Mouse (Mus musculus): ENCODE results near the gene Clstn3. TPM values are rescaled to one million over a fixed set of nuclear protein-coding genes. Genes with fewer than 3 reads are reported as not detected.

Gene Clstn3
- polyA plus RNA-seq, 1 experiment from 2014 or later, result 1.2 TPM

GRCm38 (mm10) chr6:124448186-124448852 is 16.3 kb downstream of the Clstn3 start:
- Histone ChIP-seq H3K4me1 (replicated peaks; ENCODE audit: control insufficient read depth, insufficient read depth) (no peaks in the 10 kb centered on the region), H3K9me3 (ENCODE audit: control insufficient read depth, low read length) (no peaks in the 10 kb centered on the region), H3K27me3 (ENCODE audit: control insufficient read depth, insufficient read depth, low read length) (no peaks in the 10 kb centered on the region), H3K27ac (replicated peaks) (no peak overlapping the region), H3K9ac (ENCODE audit: low read length) (no peak overlapping the region), H3K36me3 (ENCODE audit: control insufficient read depth, insufficient read depth, low read length) (no peaks in the 10 kb centered on the region), H3K4me3 (ENCODE audit: low read depth, low read length) (no peak overlapping the region), H3K4me2 (replicated peaks; ENCODE audit: low read depth) (no peak overlapping the region)
- WGBS, result 70% methylated on average over 10 of the region's 10 CpGs
- ATAC-seq (ENCODE audit: low FRiP score, low TSS enrichment) (no peak; the same call in 1 of the 2 replicates), DNase-seq (ENCODE audit: low spot score) (no peak)
- no peak for TF ChIP-seq EP300 (optimal IDR thresholded peaks at IDR 0.05)
- peak; percentile 59 for TF ChIP-seq CTCF (IDR thresholded peaks at IDR 0.05; ENCODE audit: low read depth)

GRCm38 (mm10) chr6:124447356-124447755 is 17.2 kb downstream of the Clstn3 start:
- TF ChIP-seq CTCF (IDR thresholded peaks at IDR 0.05; ENCODE audit: low read depth) (no peak), EP300 (optimal IDR thresholded peaks at IDR 0.05) (no peak)
- ATAC-seq (ENCODE audit: low FRiP score, low TSS enrichment) (no peak), DNase-seq (ENCODE audit: low spot score) (no peak)
- H3K27ac ChIP-seq (replicated peaks), result no peak overlapping the region
- no peak overlapping the region for H3K4me3 ChIP-seq (ENCODE audit: low read depth, low read length)
- H3K36me3 ChIP-seq (ENCODE audit: control insufficient read depth, insufficient read depth, low read length), result no peaks in the 10 kb centered on the region
- no peak overlapping the region for H3K9ac ChIP-seq (ENCODE audit: low read length)
- 64% methylated on average over 2 of the region's 2 CpGs for WGBS
- no peak overlapping the region for H3K4me2 ChIP-seq (replicated peaks; ENCODE audit: low read depth)
- H3K27me3 ChIP-seq (ENCODE audit: control insufficient read depth, insufficient read depth, low read length), result no peaks in the 10 kb centered on the region
- H3K9me3 ChIP-seq (ENCODE audit: control insufficient read depth, low read length), result no peaks in the 10 kb centered on the region
- no peaks in the 10 kb centered on the region for H3K4me1 ChIP-seq (replicated peaks; ENCODE audit: control insufficient read depth, insufficient read depth)

GRCm38 (mm10) chr6:124446459-124446858 is 18.1 kb downstream of the Clstn3 start:
- Histone ChIP-seq H3K36me3 (ENCODE audit: control insufficient read depth, insufficient read depth, low read length) (no peaks in the 10 kb centered on the region), H3K4me2 (replicated peaks; ENCODE audit: low read depth) (no peak overlapping the region), H3K4me3 (ENCODE audit: low read depth, low read length) (no peak overlapping the region), H3K9ac (ENCODE audit: low read length) (no peak overlapping the region), H3K27ac (replicated peaks) (no peak overlapping the region), H3K27me3 (ENCODE audit: control insufficient read depth, insufficient read depth, low read length) (no peaks in the 10 kb centered on the region), H3K9me3 (ENCODE audit: control insufficient read depth, low read length) (no peaks in the 10 kb centered on the region), H3K4me1 (replicated peaks; ENCODE audit: control insufficient read depth, insufficient read depth) (no peaks in the 10 kb centered on the region)
- WGBS, result 93% methylated on average over 9 of the region's 9 CpGs
- TF ChIP-seq EP300 (optimal IDR thresholded peaks at IDR 0.05), result no peak
- TF ChIP-seq CTCF (IDR thresholded peaks at IDR 0.05; ENCODE audit: low read depth), result no peak
- DNase-seq (ENCODE audit: low spot score) (no peak), ATAC-seq (ENCODE audit: low FRiP score, low TSS enrichment) (no peak)

GRCm38 (mm10) chr6:124446024-124446423 is 18.6 kb downstream of the Clstn3 start:
- WGBS, result 78% methylated on average over 2 of the region's 2 CpGs
- no peak overlapping the region for H3K4me2 ChIP-seq (replicated peaks; ENCODE audit: low read depth)
- no peak for ATAC-seq (ENCODE audit: low FRiP score, low TSS enrichment)

GRCm38 (mm10) chr6:124443338-124443737 is 21.3 kb downstream of the Clstn3 start:
- H3K4me3 ChIP-seq (ENCODE audit: low read depth, low read length), result no peak overlapping the region
- H3K9me3 ChIP-seq (ENCODE audit: control insufficient read depth, low read length), result no peaks in the 10 kb centered on the region
- H3K9ac ChIP-seq (ENCODE audit: low read length), result no peak overlapping the region
- ATAC-seq (ENCODE audit: low FRiP score, low TSS enrichment), result no peak
- no peaks in the 10 kb centered on the region for H3K4me1 ChIP-seq (replicated peaks; ENCODE audit: control insufficient read depth, insufficient read depth)
- H3K36me3 ChIP-seq (ENCODE audit: control insufficient read depth, insufficient read depth, low read length), result no peaks in the 10 kb centered on the region
- TF ChIP-seq CTCF (IDR thresholded peaks at IDR 0.05; ENCODE audit: low read depth) (no peak), EP300 (optimal IDR thresholded peaks at IDR 0.05) (no peak)
- no peaks in the 10 kb centered on the region for H3K27me3 ChIP-seq (ENCODE audit: control insufficient read depth, insufficient read depth, low read length)
- no peak for DNase-seq (ENCODE audit: low spot score)
- no peak overlapping the region for H3K4me2 ChIP-seq (replicated peaks; ENCODE audit: low read depth)
- H3K27ac ChIP-seq (replicated peaks), result no peak overlapping the region
- 78% methylated on average over 2 of the region's 2 CpGs for WGBS

More at GRCm38 (mm10) chr6:124446024-124446423, 18.6 kb downstream of the Clstn3 start:
- H3K4me1 ChIP-seq (replicated peaks; ENCODE audit: control insufficient read depth, insufficient read depth), result no peaks in the 10 kb centered on the region
- no peak for DNase-seq (ENCODE audit: low spot score)
- H3K27me3 ChIP-seq (ENCODE audit: control insufficient read depth, insufficient read depth, low read length), result no peaks in the 10 kb centered on the region
- H3K36me3 ChIP-seq (ENCODE audit: control insufficient read depth, insufficient read depth, low read length), result no peaks in the 10 kb centered on the region
- no peak for TF ChIP-seq CTCF (IDR thresholded peaks at IDR 0.05; ENCODE audit: low read depth)
- TF ChIP-seq EP300 (optimal IDR thresholded peaks at IDR 0.05), result no peak
- H3K9me3 ChIP-seq (ENCODE audit: control insufficient read depth, low read length), result no peaks in the 10 kb centered on the region
- no peak overlapping the region for H3K9ac ChIP-seq (ENCODE audit: low read length)
- no peak overlapping the region for H3K27ac ChIP-seq (replicated peaks)
- H3K4me3 ChIP-seq (ENCODE audit: low read depth, low read length), result no peak overlapping the region

- ATAC-seq (ENCODE audit: low FRiP score, low TSS enrichment), result no peak
- 73% methylated on average over 7 of the region's 7 CpGs for whole genome bisulfite sequencing
- no peaks in the 10 kb centered on the region for H3K27me3 ChIP-seq (ENCODE audit: control insufficient read depth, insufficient read depth, low read length)
Measured at GRCm38 (mm10) chr6:124436245-124436644, 28.3 kb downstream of the Clstn3 start.

More at GRCm38 (mm10) chr6:124436245-124436644, 28.3 kb downstream of the Clstn3 start:
- no peak overlapping the region for H3K4me2 ChIP-seq (replicated peaks; ENCODE audit: low read depth)
- H3K36me3 ChIP-seq (ENCODE audit: control insufficient read depth, insufficient read depth, low read length), result no peaks in the 10 kb centered on the region
- no peak for DNase-seq (ENCODE audit: low spot score)
- no peaks in the 10 kb centered on the region for H3K9me3 ChIP-seq (ENCODE audit: control insufficient read depth, low read length)
- no peak overlapping the region for H3K27ac ChIP-seq (replicated peaks)
- no peak overlapping the region for H3K9ac ChIP-seq (ENCODE audit: low read length)
- no peaks in the 10 kb centered on the region for H3K4me1 ChIP-seq (replicated peaks; ENCODE audit: control insufficient read depth, insufficient read depth)
- H3K4me3 ChIP-seq (ENCODE audit: low read depth, low read length), result no peak overlapping the region
- TF ChIP-seq CTCF (IDR thresholded peaks at IDR 0.05; ENCODE audit: low read depth) (no peak), EP300 (optimal IDR thresholded peaks at IDR 0.05) (no peak)

All from stomach, postnatal 0 days (tissue).